Mouse (Mus musculus) regulatory T cell (primary cell): ENCODE results near the gene Tmtc2.

Experiments used
- in situ Hi-C: fragments of 300-600 bp; cut with MboI, MseI; formaldehyde crosslinking; loops from one replicate; pipeline ENCODE4 v1.15.1; 2025; ENCODE audit warnings: high pct_unique_total_duplicates

Gene Tmtc2

GRCm38 (mm10) chr10:105405856-105406527, 168.3 kb downstream of the Tmtc2 start:
- in situ Hi-C loops, result no loop called here

GRCm38 (mm10) chr10:105403931-105404330, 170.3 kb downstream of the Tmtc2 start:
- in situ Hi-C loops, result no loop called here

GRCm38 (mm10) chr10:105402481-105402779, 171.8 kb downstream of the Tmtc2 start:
- in situ Hi-C loops, result no loop called here

GRCm38 (mm10) chr10:105401754-105402480, 172.3 kb downstream of the Tmtc2 start:
- in situ Hi-C loops, result no loop called here

GRCm38 (mm10) chr10:105399316-105399715, 174.9 kb downstream of the Tmtc2 start:
- in situ Hi-C loops, result no loop called here

- in situ Hi-C loops, result no loop called here
Measured at GRCm38 (mm10) chr10:105384065-105384464, 190.2 kb downstream of the Tmtc2 start.

GRCm38 (mm10) chr10:105381705-105382104, 192.5 kb downstream of the Tmtc2 start:
- in situ Hi-C loops, result no loop called here

- in situ Hi-C loops, result no loop called here
Measured at GRCm38 (mm10) chr10:105381202-105381601, 193.0 kb downstream of the Tmtc2 start.

- in situ Hi-C loops, result no loop called here
Measured at GRCm38 (mm10) chr10:105380584-105380983, 193.7 kb downstream of the Tmtc2 start.

GRCm38 (mm10) chr10:105377711-105378110, 196.5 kb downstream of the Tmtc2 start:
- in situ Hi-C loops, result no loop called here

GRCm38 (mm10) chr10:105373265-105373664, 201.0 kb downstream of the Tmtc2 start:
- in situ Hi-C loops, result no loop called here

- in situ Hi-C loops, result no loop called here
Measured at GRCm38 (mm10) chr10:105368242-105368641, 206.0 kb downstream of the Tmtc2 start.

- in situ Hi-C loops, result no loop called here
Measured at GRCm38 (mm10) chr10:105364480-105364879, 209.8 kb downstream of the Tmtc2 start.

- in situ Hi-C loops, result no loop called here
Measured at GRCm38 (mm10) chr10:105350301-105350700, 223.9 kb downstream of the Tmtc2 start.

GRCm38 (mm10) chr10:105345920-105346319, 228.3 kb downstream of the Tmtc2 start:
- in situ Hi-C loops, result loop anchor here (10.0 kb wide), 1 partner anchor 711 kb away; no protein-coding TSS in a partner anchor

GRCm38 (mm10) chr10:105332856-105333255, 241.4 kb downstream of the Tmtc2 start:
- in situ Hi-C loops, result no loop called here

GRCm38 (mm10) chr10:105330327-105330726, 243.9 kb downstream of the Tmtc2 start:
- in situ Hi-C loops, result no loop called here

- in situ Hi-C loops, result no loop called here
Measured at GRCm38 (mm10) chr10:105323646-105324192, 250.5 kb downstream of the Tmtc2 start.

GRCm38 (mm10) chr10:105319299-105320057, 254.8 kb downstream of the Tmtc2 start:
- in situ Hi-C loops, result no loop called here

GRCm38 (mm10) chr10:105318869-105319268, 255.4 kb downstream of the Tmtc2 start:
- in situ Hi-C loops, result no loop called here

GRCm38 (mm10) chr10:105312986-105313385, 261.3 kb downstream of the Tmtc2 start:
- in situ Hi-C loops, result no loop called here

GRCm38 (mm10) chr10:105297560-105297959, 276.7 kb downstream of the Tmtc2 start:
- in situ Hi-C loops, result no loop called here
